Mouse (Mus musculus) brain, adult 2 months (tissue): ENCODE data around the gene Smim8.
"Not testable (repeated sequence)": the region's sequence is repeated elsewhere in the genome, so short reads cannot be mapped to it uniquely, and the experiment has no call there.

Experiments
- DNase-seq: peaks from one replicate; pipeline ENCODE4 v3.0.0; 2011; ENCODE audit warnings: low read depth, low spot score

Gene Smim8

DNA sequence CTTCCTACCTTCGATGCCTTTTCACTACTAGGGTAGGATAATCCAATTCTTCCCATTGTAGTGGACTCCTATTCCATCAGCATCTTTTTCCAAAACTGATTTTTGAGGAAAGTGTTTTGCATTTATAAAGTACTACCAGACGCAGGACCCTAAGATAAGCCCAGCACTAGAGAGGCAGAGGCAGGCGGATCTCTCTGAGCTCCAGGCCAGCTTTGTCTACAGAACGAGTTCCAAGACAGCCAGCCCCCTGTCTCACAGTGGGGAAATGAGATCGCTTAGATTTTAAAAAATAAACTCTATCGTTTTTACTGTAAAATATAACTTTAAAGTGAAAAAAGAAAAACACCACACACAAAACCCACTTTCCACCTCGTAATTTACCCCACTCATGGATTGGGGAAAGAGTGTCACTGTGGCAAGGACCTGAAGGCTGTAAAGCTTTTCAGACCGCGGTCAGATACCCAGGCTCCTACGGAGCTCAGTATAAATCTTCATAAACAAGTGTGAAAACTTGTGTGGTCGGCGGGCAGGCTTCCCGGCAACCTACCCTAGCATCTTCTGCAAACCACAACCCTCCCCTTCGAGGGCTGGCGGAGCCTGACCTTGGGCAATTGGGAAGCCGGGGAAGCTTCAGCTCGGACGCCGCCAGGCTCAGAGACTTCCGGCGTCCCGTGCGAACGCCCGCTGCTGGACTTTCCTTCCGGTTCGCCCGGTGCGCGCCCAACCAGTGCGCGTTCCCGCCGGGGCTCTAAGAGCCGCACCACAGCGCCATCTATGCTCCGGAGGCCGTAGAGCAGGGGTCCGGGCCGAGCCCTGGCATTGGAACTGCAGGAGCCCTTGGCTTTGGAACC is at the start of gene Smim8:
Gene Smim8, minus strand, starts transcription at position 747 of the 851 bp plus-strand sequence.
- peak; percentile 97 for DNase-seq

GRCm38 (mm10) chr4:34823901-34824300 is 45.7 kb upstream of the Smim8 start:
- peak; percentile 85 for DNase-seq

DNA sequence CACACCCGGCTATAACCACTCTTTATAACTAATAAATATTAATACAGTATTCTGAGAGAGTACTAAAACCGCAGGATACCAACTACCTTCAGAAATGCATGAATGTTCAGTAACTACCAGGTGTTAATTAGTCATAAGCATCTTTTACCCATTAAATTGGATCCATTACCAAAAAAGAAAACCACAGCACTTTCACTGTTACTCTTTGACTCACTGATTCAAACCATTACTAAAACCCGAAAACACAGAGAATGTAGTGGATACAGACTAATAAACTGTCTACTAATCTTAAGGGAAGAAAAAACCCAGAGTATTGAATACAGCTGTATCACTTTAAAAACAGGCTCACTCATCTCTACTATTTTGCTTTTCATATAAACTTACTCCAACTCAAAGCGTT is 41.7 kb upstream of the Smim8 start:
- DNase-seq = no peak

- DNase-seq = no peak
Observed at GRCm38 (mm10) chr4:34801166-34802034, 23.2 kb upstream of the Smim8 start.

DNA sequence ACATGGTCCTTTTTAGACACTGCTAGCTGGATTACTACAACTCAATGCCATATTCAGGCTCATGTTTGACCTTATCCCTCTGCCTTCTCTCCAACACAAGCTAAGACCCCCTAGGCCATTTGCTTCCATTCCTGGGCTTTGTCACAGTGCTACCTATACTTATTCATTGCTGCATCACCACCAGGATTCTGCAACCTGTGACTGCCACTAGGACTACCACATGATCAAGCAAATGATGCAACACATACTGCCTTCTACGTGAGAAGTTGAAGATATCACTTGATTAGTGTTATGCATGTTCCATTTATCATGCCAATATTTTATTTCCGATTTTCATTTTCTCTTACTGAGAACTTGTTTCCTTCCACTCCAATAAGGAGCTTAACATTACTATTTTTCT is 19.8 kb upstream of the Smim8 start:
- no peak for DNase-seq

DNA sequence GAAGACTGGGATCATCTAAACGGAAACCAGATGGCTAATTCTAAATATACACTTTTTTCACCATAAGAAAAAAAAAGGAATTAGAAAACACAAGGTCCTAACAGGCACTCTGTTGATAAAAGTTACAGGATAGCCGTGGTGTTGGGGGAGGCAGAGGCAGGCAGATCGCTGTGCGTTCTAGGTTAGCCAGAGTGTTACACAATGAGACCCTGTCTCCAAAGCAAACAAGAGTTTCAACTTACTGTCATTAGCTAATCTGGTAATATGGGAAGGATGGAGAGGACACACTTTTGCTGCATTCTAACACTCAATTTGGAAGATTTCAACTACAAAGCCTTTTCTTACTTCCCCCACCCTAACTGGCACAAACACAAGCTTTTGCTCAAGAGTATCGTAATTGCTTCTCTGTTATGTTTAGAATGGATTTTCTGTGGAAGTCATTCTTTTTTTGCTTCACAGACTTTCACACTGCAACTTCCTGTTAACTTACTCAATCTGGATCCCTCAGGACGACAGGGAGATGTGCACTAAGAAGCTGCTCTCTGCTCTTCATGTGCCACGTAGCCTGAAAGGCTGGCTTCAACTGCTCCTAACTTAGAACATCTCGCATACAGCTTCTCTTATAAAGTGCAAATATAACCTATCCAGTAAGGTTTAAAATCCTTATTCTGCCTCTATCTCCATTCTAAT is 19.2 kb upstream of the Smim8 start:
- DNase-seq = peak; percentile 27

DNA sequence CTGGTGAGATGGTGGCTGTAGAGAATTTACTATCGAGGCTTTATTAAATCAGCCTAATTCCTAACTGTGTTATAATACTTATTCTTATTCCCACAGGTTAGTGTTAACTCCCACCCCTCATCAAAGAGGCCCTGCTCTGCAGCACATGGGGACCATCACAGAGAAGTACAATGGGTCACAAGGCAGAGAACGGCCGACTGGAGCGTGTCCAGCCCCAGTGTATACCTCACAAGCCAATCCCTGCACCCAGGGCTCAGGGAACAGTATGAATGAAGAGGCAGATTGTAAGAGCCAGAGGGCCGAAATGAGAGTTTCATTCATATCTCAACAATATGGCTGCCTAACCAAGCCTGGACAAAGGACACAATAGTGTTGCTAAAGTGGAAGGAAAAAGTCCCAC is 18.1 kb upstream of the Smim8 start:
- DNase-seq = no peak

DNA sequence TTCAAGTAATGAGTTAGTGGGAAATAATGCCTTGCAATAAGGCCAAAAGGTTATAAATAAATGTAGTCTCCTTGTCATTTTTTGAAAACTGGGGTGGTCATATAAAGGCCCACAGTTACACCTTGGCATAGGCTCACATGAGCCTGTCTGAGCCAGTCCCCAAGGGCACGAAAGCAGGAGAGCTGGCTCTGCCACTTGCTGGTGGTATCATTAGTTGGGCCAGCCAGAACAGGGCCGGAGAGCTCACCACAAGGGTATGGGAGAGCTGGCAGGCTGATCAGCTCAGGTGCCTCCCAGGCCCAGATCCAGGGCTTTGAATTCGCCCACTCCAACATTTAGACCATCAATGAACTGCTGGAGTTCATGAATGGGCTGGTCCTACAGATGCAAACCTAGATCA is 8.3 kb upstream of the Smim8 start:
- DNase-seq = no peak

GRCm38 (mm10) chr4:34785646-34786045 is 7.4 kb upstream of the Smim8 start:
- no peak for DNase-seq

- DNase-seq = no peak
Observed at GRCm38 (mm10) chr4:34784865-34785264, 6.6 kb upstream of the Smim8 start.

DNA sequence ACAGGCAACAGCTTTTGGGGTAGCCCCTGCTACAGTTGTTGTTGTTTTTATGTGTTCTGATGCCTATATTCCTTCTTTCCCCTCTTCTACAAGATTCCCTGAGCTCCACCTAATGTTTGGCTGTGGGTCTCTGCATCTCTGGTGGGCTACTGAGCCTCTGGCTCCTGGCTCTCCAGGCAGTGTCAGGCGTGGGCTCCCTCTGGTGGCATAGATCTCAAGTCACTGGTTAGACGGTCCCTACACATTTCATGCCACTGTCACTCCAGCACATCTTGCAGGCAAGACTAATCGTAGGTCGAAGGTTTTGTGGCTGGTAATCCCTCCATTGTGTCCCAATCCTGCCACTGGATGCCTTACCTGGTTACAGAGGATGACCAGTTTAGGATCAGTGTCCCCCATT is 4.5 kb upstream of the Smim8 start:
- no peak for DNase-seq

DNA sequence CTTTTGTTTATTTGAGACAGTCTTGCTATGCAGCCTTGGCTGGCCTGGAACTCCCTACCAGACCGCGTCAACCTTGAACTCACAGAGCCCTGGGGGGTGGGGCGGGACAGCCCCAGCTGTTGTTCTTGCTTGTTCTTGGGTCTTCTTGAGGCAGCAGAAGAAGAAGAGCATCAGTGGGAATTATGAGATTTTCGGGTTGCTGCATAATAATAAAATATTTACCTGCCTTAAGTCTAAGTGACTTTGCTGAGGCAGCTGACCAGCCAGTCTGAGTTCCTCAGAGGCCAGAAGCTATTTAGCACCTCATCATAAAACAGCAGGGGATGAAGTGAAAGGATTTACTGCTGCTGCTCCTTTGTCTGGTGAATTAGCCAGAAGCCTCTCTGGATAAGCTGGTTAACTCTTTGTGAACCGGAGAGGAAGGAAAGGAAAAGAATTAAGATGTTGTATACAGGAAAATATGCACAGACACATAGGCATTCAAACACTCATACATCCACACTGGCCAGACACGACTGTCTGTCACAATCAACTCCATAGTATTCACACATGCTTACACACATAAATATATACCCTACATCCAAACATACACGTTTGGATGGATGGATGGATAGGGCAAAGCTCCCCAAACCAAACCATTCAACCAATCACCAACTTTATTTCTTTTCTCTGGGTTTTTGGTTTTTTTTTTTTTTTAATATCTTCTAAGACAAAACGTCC is 6.4 kb downstream of the Smim8 start:
- no peak for DNase-seq

- peak; percentile 17 for DNase-seq
Observed at GRCm38 (mm10) chr4:34756163-34756562, 22.1 kb downstream of the Smim8 start, which contains the start of gene Gm136. Gene Gm136 (minus strand): TSS chr4:34756263.

GRCm38 (mm10) chr4:34749236-34749635 is 29.0 kb downstream of the Smim8 start:
- no peak for DNase-seq

DNA sequence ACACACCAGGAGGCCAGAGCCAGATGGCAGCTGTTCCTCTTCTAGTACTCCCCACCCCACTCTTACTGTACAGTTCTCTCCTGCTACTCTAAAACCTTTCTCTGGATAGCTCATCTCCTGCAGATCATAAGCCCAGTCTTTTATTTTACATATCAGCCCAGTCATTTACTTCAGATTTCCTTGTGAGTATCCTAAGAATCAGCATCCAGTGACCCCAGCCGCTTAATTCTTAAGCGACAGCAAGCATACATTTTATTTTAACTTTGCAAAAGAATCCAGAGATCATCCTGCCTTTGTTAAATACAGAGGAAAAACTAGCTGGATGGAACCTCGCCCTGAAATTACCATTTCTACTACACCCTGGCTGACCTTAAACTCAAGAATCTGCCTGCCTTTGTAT is 43.8 kb downstream of the Smim8 start:
- DNase-seq = no peak

- peak; percentile 16 for DNase-seq
Observed at GRCm38 (mm10) chr4:34733415-34733814, 44.8 kb downstream of the Smim8 start.

DNA sequence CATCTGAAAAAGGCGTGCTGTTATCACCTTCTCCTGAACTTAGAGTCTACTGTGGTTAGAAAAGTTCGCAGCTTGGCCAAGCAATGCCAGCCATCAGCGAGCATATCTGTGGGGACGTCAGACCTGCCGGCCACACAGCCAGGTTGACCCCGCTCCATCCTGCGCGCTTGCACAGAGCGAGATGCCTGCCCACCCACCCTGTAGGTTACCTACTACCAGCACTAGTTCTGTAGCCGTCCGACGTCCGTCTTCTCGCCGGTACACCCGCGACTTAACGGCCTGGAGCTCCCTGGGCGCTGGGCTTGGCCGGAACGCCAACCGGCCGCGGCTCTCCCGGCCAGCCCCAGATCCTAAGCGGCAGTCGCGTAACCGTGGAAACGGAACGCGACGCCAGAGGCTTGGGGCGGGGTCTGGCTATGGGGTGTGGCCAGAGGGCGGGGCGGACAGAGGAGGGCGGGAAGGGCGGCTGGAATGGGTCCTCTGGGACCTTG is 48.3 kb downstream of the Smim8 start, which contains the start of gene Cfap206:
Gene Cfap206, minus strand, starts transcription at position 356 of the 491 bp plus-strand sequence.
- DNase-seq = peak; percentile 63

DNA sequence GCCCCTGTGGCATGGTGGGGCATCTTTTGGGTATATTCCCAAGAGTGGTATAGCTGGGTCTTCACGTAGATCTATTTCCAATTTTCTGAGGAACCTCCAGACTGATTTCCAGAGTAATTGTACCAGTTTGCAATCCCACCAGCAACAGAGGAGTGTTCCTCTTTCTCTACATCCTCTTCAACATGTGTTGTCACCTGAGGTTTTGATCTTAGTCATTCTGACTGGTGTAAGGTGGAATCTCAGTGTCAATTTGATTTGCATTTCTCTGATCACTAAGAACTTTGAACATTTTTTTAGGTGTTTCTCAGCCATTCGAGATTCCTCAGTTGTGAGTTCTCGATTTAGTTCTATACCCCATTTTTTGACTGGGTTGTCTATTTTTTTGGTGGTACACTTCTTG is 52.5 kb downstream of the Smim8 start:
- not testable (repeated sequence) for DNase-seq

DNA sequence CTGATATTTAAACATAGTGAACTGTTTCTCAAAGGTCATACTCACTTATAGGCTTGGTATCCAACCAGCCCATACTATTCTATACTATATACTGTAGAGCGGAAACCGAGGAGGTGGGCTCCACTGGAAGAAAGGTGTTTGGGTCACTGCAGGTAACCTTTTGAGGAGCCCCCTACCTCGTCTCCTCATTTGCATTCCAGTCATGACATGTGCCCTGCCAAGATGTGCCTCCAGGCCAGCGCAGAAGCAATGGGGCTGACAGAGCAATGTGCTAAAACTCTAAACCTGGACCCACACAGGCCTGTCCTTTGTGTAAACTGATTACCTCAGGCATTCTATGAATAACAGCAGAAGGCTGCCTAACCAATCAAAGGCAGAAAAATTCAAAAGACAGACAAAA is 53.9 kb downstream of the Smim8 start:
- no peak for DNase-seq

DNA sequence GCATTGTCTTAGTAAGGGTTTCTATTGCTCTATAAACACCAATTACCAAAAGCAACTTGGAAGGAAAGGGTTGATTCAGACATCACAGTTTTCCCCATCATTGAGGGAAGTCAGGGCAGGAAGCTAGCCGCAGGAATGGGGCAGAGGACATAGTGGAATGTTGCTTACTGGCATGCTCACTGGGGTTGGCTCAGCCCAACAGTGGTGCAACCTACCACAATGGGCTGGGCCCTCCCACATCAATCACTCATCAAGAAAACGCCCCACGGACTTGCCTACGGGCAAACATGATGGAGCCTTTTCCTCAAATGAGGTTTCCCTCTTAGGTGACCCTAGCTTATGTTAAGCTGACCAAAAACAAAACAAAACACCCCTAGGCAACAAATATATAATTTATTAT is 55.0 kb downstream of the Smim8 start:
- DNase-seq = no peak
